Mouse (Mus musculus) thymus, postnatal 14 days (tissue): Measurements from ENCODE around the gene Oas2.

ENCODE experiments used
- DNase-seq: peaks from one replicate; pipeline ENCODE4 v3.0.0; 2021

Gene Oas2

GRCm38 (mm10) chr5:120729319-120729718 is 20.3 kb downstream of the Oas2 start:
- no peak for DNase-seq

GRCm38 (mm10) chr5:120725811-120726455 is 23.7 kb downstream of the Oas2 start:
- DNase-seq: no peak

GRCm38 (mm10) chr5:120721005-120721404 is 28.6 kb downstream of the Oas2 start:
- no peak for DNase-seq

GRCm38 (mm10) chr5:120718600-120719378 is 30.9 kb downstream of the Oas2 start:
- no peak for DNase-seq

- DNase-seq: no peak
Measured at GRCm38 (mm10) chr5:120717136-120717535, 32.5 kb downstream of the Oas2 start.

GRCm38 (mm10) chr5:120714314-120714713 is 35.3 kb downstream of the Oas2 start:
- peak; percentile 89 for DNase-seq

DNA sequence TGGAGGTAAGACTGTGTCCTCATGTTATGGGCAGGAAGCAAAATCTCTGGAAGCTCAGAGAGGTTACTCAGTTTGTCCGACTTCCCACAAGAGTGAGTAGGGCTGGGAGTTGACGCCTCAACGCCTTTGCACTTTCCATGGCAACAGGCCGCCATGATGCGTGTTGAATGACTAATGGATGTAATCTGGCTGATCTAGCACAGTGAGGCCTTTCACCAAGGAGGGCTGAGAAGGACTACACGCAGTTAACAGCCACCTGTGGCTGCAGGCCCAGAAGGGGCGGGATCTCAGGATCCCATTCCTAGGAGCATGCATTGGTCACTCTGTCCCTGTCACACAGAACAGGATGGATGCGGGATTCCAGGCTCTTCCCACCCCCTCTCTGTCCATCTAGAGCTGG is 36.9 kb downstream of the Oas2 start:
- DNase-seq: no peak

DNA sequence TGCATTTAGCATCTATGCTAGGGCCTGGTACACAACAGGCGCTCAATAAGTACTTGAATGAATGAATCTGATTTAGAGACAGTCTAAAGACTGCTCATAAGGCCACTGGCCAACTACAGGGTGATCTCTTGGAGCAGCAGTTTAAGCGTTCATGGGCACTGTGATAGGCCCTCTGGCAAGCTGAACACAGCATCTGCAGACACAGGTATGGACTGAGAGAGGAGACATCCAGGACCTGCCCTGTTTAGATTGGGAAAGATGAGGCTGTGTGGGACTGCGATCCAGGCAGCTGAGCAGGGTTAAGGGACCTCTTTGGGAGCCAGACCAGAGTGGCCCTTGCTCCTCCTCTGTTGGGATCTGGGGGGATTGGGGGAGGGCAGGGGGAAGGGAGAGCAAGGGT is 37.8 kb downstream of the Oas2 start, which contains the start of gene Dtx1:
Dtx1 (minus strand) TSS at position 101 of the 400 bp plus-strand sequence.
- no peak for DNase-seq

DNA sequence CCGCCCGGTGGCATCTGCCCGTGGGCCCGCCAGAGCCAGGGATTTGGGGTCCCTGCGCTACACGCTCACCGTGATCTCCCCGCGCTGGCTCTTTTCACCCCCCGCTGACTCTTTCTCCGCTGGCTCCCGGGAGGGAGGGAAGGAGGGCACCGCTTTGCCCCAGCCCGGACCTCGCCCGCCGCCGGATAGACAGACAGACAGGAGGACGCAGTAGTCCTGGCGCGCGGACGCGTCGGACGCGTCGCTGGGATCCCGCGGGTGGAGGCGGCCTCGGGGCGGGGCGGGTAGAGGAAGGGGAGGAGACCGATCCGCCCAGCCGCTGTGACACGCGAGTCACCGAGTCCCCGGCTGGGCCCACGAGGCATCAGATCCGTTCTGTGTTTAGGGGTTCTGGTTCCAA is 38.2 kb downstream of the Oas2 start:
- peak; percentile 79 for DNase-seq

GRCm38 (mm10) chr5:120710826-120711248 is 38.8 kb downstream of the Oas2 start:
- DNase-seq: no peak

DNA sequence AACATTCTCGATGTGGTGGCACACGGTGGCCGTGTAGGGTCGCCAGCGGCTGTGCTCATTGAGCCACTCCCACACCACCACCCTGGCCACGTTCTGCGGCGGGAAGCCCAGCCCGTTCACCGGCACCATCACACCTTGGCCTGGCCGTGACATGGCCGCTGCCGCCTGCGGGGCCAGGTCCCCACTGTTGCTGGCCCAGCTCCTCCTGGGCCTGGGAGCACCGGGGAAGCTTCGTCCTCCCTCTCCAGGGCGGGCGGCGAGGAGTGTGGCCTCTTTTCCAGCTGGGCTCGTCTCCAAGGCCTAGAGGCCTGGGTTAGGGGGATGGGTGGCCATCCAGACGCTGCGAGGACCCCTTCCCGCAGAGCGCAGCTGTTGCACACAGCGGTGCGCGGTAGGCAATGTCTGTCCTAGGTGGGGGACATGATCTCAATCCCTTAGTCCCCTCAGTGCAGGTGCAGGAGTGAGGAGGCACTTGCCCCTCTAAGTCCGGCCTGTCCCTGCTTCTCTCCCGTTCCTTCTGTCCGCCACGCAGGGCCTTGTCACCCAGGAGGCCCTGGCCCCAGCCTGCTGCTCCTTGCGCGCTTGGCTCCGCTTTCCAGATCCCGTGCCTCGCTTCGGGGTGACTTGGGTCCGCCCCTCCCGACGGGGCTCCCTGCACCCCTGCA is 39.4 kb downstream of the Oas2 start:
- no peak for DNase-seq

GRCm38 (mm10) chr5:120706976-120707375 is 42.7 kb downstream of the Oas2 start:
- DNase-seq: no peak

DNA sequence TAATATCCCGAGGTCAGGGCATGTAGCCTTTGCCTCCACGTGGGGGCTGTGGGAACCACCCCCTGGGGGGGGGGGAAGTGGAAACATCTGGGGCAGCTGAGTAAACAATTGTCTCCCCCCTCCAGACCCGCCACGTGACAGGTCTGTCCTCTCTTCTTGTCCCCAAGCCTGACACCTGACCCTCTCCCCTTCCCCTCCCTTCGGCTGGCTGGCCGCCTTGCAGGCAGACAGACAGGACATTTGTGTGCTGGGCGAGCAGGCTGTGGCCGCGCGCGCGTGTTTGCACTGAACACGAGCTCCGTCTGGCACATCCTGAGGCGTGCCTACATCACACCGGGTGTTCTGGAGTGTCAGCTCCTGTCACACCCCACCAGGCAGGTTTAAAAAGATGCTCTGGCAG is 43.1 kb downstream of the Oas2 start:
- no peak for DNase-seq

DNA sequence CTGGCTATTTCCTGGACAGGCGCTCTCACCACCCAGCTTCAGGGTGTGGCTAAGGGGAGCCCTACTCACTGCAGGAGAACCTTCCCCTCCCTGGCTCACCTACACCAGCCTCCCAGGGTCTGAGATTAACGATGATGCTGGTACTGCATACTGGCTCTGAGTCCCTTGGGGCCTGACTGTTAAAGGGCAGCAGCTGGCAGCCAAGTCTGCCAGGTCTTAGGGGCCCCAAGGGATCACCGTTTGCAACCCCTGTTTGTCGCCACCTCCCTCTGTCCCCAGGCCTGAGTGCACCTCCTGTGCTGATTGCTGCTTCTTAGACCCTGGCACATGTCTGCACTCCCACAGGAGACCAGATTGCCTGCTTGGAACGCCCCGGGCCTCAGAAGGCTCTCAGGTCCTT is 45.2 kb downstream of the Oas2 start:
- no peak for DNase-seq

DNA sequence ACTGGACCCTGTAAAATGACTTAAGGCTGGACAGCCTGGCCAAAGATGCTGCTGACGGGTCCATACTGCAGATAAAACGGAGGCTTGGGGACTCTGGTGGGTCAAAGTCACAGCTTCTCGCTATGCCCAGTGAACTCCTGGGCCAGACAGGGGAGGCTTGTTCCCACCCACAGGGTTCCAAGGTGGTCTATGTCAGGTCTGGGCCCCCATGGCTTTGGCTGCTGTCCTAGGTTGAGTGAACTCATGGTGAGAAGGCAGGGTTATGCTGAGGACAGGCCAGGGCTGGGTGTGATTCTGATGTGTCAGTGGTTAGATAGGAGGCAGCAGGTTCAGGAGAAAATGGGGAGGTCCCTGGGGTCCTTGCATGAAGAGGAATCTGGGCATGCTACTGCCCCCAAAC is 46.0 kb downstream of the Oas2 start:
- no peak for DNase-seq

- no peak for DNase-seq
Measured at GRCm38 (mm10) chr5:120702969-120703368, 46.7 kb downstream of the Oas2 start.

DNA sequence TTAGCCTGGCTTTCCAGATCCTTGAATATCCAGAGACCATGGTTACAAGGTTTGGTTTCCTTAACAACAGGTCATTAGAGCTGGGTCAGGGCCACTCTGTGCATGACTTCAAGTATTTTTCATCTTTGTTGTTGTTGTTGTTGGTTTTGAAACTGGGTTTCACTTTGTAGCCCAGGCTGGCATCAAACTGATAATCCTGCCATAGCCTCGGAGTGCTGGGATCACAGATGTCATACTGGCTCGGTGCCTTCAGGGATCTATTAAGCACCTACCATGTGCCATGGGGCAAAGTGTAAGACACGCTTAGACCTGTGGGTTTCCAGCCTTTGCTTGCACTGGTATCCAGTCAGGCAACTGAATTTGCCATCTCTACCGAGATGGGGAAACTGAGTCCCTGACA is 47.2 kb downstream of the Oas2 start:
- DNase-seq: no peak

GRCm38 (mm10) chr5:120700996-120701790 is 48.5 kb downstream of the Oas2 start:
- no peak for DNase-seq

- no peak for DNase-seq
Measured at GRCm38 (mm10) chr5:120698801-120699391, 50.8 kb downstream of the Oas2 start.

GRCm38 (mm10) chr5:120698181-120698580 is 51.5 kb downstream of the Oas2 start:
- DNase-seq: no peak

DNA sequence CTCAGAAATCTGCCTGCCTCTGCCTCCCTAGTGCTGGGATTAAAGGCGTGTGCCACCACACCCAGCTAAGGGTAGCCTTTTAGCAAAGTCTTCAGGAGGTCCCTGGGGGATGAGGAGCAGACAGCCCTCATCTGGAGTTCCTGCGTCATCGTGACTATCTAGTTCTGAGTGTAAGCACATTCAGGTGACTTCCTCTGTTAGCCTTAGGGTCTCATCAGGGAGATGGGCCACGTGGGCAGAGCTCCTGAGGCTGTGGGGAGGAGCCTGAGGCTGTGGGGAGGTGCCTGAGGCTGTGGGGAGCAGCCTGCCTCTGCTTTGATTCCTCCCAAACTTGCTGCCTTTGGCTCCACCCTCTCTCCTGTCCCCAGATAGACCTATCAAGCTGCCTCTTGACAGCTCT is 52.8 kb downstream of the Oas2 start:
- no peak for DNase-seq

DNA sequence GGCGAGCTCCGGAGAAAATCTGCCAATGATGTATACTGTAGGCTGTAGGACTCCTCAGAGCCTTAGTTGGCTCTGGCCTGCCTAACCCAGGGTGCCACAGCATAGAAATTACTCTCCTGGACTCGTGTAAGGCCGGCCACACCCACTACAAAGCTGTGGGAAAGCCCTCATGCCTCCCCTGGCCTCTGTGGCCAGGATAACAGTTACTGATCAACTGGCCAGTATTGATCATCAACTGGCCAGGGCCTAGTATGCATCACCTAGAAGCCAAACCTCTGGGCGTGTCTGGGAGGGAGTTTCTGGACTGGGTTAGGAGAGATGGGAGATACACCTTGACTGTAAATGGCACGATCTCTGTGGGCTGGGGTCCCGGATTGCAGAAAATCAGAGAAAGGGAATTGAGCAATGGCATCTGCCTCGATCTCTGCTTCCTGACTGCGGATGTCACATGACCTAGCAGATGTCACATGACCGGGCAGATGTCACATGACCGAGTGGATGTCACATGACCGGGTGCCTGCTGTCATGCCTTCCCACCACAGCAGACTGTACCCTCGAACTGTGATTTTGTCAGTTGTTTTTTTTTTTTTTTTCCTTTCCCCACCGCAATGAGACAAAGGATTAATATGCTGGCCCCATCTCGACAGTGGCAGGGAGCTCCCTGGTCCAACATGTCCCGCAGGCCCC is 53.5 kb downstream of the Oas2 start:
- no peak for DNase-seq
